Mouse (Mus musculus) G1E (cell line): ENCODE measurements around the gene Olfr30. TPM values are rescaled to one million over a fixed set of nuclear protein-coding genes. Genes with fewer than 3 reads are reported as not detected.

ENCODE experiments used
- ATAC-seq: 2 replicates; pipeline ENCODE4 v1.8.0; 2016; ENCODE audit warnings: mild to moderate bottlenecking; ENCODE audit not compliant: insufficient number of reproducible peaks, poor library complexity, low FRiP score, severe bottlenecking; ENCODE audit errors: extremely low read depth
- DNase-seq: peaks from one replicate; pipeline ENCODE4 v3.0.0; 2012; ENCODE audit warnings: low spot score
- H3K27me3 ChIP-seq: 2 replicates; pipeline ENCODE4 v1.6.1; 2012; ENCODE audit warnings: mild to moderate bottlenecking, low read length, inconsistent platforms; ENCODE audit not compliant: insufficient read depth
- H3K36me3 ChIP-seq: replicated peaks from 2 replicates; pipeline ENCODE3; 2012; ENCODE audit warnings: mild to moderate bottlenecking, inconsistent platforms
- H3K4me1 ChIP-seq: 2 replicates; pipeline ENCODE4 v1.6.1; 2012; ENCODE audit warnings: low read depth, low read length, inconsistent platforms, mixed read lengths; ENCODE audit not compliant: insufficient read depth
- H3K4me3 ChIP-seq: 2 replicates; pipeline ENCODE4 v1.5.1; 2012; ENCODE audit warnings: low read depth, mild to moderate bottlenecking, inconsistent platforms, low read length, moderate library complexity, mixed read lengths
- H3K9me3 ChIP-seq: replicated peaks from 2 replicates; pipeline ENCODE4 v1.6.1; 2012; ENCODE audit warnings: inconsistent platforms
- CTCF ChIP-seq: IDR thresholded peaks from 2 replicates; pipeline ENCODE4 v1.5.1; 2012; ENCODE audit warnings: low read depth, low read length, inconsistent platforms, mixed read lengths
- GATA1 ChIP-seq: IDR thresholded peaks from 2 replicates; pipeline ENCODE4 v1.6.1; 2012; ENCODE audit warnings: borderline replicate concordance, low read length, inconsistent platforms, mixed read lengths
- GATA2 ChIP-seq: IDR thresholded peaks from 2 replicates; pipeline ENCODE4 v1.6.1; 2012; ENCODE audit warnings: low read depth, low read length, inconsistent platforms, borderline replicate concordance
- POLR2AphosphoS5 ChIP-seq: IDR thresholded peaks from 2 replicates; pipeline ENCODE4 v1.6.1; 2012; ENCODE audit warnings: low read depth, low read length, inconsistent platforms; ENCODE audit not compliant: insufficient replicate concordance
- TAL1 ChIP-seq: conservative IDR thresholded peaks from 2 replicates; pipeline ENCODE4 v1.6.1; 2012; ENCODE audit warnings: low read depth, low read length, inconsistent platforms, mixed read lengths
- polyA plus RNA-seq: library from polyadenylated mRNA; stranded (reverse); fragments of >175 nt; gene quantifications from 2 replicates; pipeline ENCODE4 v1.2.3, GENCODE M21; 2012
- total RNA-seq, 2 experiments: library from RNA; stranded (forward) in 1 of 2; stranded (reverse) in 1 of 2; fragments of 200-1000 nt in 1 of 2; fragments of >200 nt in 1 of 2; fragmentation: Nextera tagmentation in 1 of 2; gene quantifications; 2 replicates each; pipeline ENCODE4 v1.2.3; 2014 to 2017

Olfr30 gene
- total and polyA plus RNA-seq, 3 experiments, result not detected

- TF ChIP-seq GATA1, result no peak
- TF ChIP-seq TAL1, result no peak
- TF ChIP-seq POLR2AphosphoS5, result no peak
- peaks cover 42% of the 10 kb centered on the region for H3K27me3 ChIP-seq
- H3K36me3 ChIP-seq, result no peaks in the 10 kb centered on the region
- H3K9me3 ChIP-seq, result no peaks in the 10 kb centered on the region
- no peak for DNase-seq
- no peak for ATAC-seq
- H3K4me1 ChIP-seq, result peaks cover 3% of the 10 kb centered on the region; the same call in 1 of the 2 replicates
- no peak overlapping the region for H3K4me3 ChIP-seq
Observed at GRCm38 (mm10) chr11:58437866-58438265, 24.2 kb downstream of the Olfr30 start.

GRCm38 (mm10) chr11:58432259-58432658, 29.8 kb downstream of the Olfr30 start, which contains the start of gene Gm12253:
TSS of gene Gm12253 (plus strand) at chr11:58432559.
- Histone ChIP-seq H3K27me3 (peaks cover 54% of the 10 kb centered on the region), H3K4me3 (no peak within 1 kb of the TSS), H3K36me3 (no peaks in the 10 kb centered on the region), H3K9me3 (no peaks in the 10 kb centered on the region), H3K4me1 (peaks cover 3% of the 10 kb centered on the region; the same call in 1 of the 2 replicates)
- DNase-seq (no peak), ATAC-seq (no peak)
- no peak for TF ChIP-seq GATA2
- no peak for TF ChIP-seq CTCF
- no peak for TF ChIP-seq GATA1

- Histone ChIP-seq H3K36me3 (no peaks in the 10 kb centered on the region), H3K4me3 (no peak within 1 kb of the TSS), H3K9me3 (no peaks in the 10 kb centered on the region), H3K4me1 (no peaks in the 10 kb centered on the region), H3K27me3 (peaks cover 37% of the 10 kb centered on the region)
- no peak for ATAC-seq
- DNase-seq, result no peak
- TF ChIP-seq GATA1 (no peak), POLR2AphosphoS5 (no peak), CTCF (no peak), TAL1 (no peak), GATA2 (no peak)
Observed at GRCm38 (mm10) chr11:58420815-58421214, 41.3 kb downstream of the Olfr30 start, which contains the start of gene 1810065E05Rik. TSS of gene 1810065E05Rik (plus strand) at chr11:58421111.

GRCm38 (mm10) chr11:58418336-58418735, 43.7 kb downstream of the Olfr30 start:
- DNase-seq (no peak), ATAC-seq (no peak)
- peaks cover 30% of the 10 kb centered on the region for H3K27me3 ChIP-seq
- no peaks in the 10 kb centered on the region for H3K9me3 ChIP-seq
- H3K36me3 ChIP-seq, result no peaks in the 10 kb centered on the region
- H3K4me3 ChIP-seq, result no peak overlapping the region
- H3K4me1 ChIP-seq, result no peaks in the 10 kb centered on the region
- no peak for TF ChIP-seq CTCF
- TF ChIP-seq GATA1, result no peak
- TF ChIP-seq POLR2AphosphoS5, result no peak
- no peak for TF ChIP-seq TAL1
- TF ChIP-seq GATA2, result no peak

- no peaks in the 10 kb centered on the region for H3K9me3 ChIP-seq
- ATAC-seq (no peak), DNase-seq (no peak)
- H3K4me1 ChIP-seq, result peaks cover 10% of the 10 kb centered on the region
- no peak overlapping the region for H3K4me3 ChIP-seq
- H3K27me3 ChIP-seq, result no peaks in the 10 kb centered on the region; the same call in 1 of the 2 replicates
- no peak for TF ChIP-seq GATA2
- no peaks in the 10 kb centered on the region for H3K36me3 ChIP-seq
Observed at GRCm38 (mm10) chr11:58408066-58408465, 54.0 kb downstream of the Olfr30 start.

Other genes starting within 250 kb of the Olfr30 start
Only the 20 nearest of the 22 such genes appear.
- gene 4930438A08Rik, start 187.5 kb downstream of the Olfr30 start, total RNA-seq (2014; fragmentation: Nextera tagmentation), result not detected in 2 replicates
- 0.05 TPM in 1 of 2 replicates, not detected in the other for gene 4930438A08Rik, start 187.5 kb downstream of the Olfr30 start, total RNA-seq (2017)
- gene 4930438A08Rik, start 187.5 kb downstream of the Olfr30 start, polyA plus RNA-seq, result not detected in 2 replicates
- gene Zfp692, start 155.2 kb downstream of the Olfr30 start, total RNA-seq (2014; fragmentation: Nextera tagmentation), result 14.4 and 17.5 TPM in 2 replicates
- 14.5 and 20.0 TPM in 2 replicates for gene Zfp692, start 155.2 kb downstream of the Olfr30 start, total RNA-seq (2017)
- gene Zfp692, start 155.2 kb downstream of the Olfr30 start, polyA plus RNA-seq, result 15.5 and 16.6 TPM in 2 replicates
- gene Zfp672, start 131.9 kb downstream of the Olfr30 start, total RNA-seq (2014; fragmentation: Nextera tagmentation), result 24.2 and 27.1 TPM in 2 replicates
- 27.2 and 29.6 TPM in 2 replicates for gene Zfp672, start 131.9 kb downstream of the Olfr30 start, total RNA-seq (2017)
- 7.9 TPM in 2 replicates for gene Zfp672, start 131.9 kb downstream of the Olfr30 start, polyA plus RNA-seq
- 4.5 and 5.1 TPM in 2 replicates for gene Sh3bp5l, start 131.5 kb downstream of the Olfr30 start, total RNA-seq (2014; fragmentation: Nextera tagmentation)
- 18.1 and 19.5 TPM in 2 replicates for gene Sh3bp5l, start 131.5 kb downstream of the Olfr30 start, total RNA-seq (2017)
- gene Sh3bp5l, start 131.5 kb downstream of the Olfr30 start, polyA plus RNA-seq, result 18.2 and 18.6 TPM in 2 replicates
- gene Lypd8, start 83.2 kb downstream of the Olfr30 start, total RNA-seq (2014; fragmentation: Nextera tagmentation), result 0.68 and 1.2 TPM in 2 replicates
- gene Lypd8, start 83.2 kb downstream of the Olfr30 start, total RNA-seq (2017), result 0.16 and 0.29 TPM in 2 replicates
- gene Lypd8, start 83.2 kb downstream of the Olfr30 start, polyA plus RNA-seq, result 0.07 TPM in 1 of 2 replicates, not detected in the other
- gene 1810065E05Rik, start 41.2 kb downstream of the Olfr30 start, total RNA-seq (2014; fragmentation: Nextera tagmentation), result not detected in 2 replicates
- gene 1810065E05Rik, start 41.2 kb downstream of the Olfr30 start, total RNA-seq (2017), result not detected in 2 replicates
- gene 1810065E05Rik, start 41.2 kb downstream of the Olfr30 start, polyA plus RNA-seq, result not detected in 2 replicates
- not detected in 2 replicates for gene Gm12253, start 29.7 kb downstream of the Olfr30 start, total RNA-seq (2014; fragmentation: Nextera tagmentation)
- gene Gm12253, start 29.7 kb downstream of the Olfr30 start, total RNA-seq (2017), result not detected in 2 replicates
- gene Gm12253, start 29.7 kb downstream of the Olfr30 start, polyA plus RNA-seq, result not detected in 2 replicates
- not detected in 2 replicates for gene Lypd9, start 9.3 kb downstream of the Olfr30 start, total RNA-seq (2014; fragmentation: Nextera tagmentation)
- gene Lypd9, start 9.3 kb downstream of the Olfr30 start, total RNA-seq (2017), result not detected in 2 replicates
- gene Lypd9, start 9.3 kb downstream of the Olfr30 start, polyA plus RNA-seq, result not detected in 2 replicates
- not detected in 2 replicates for gene Olfr332, start 30.3 kb upstream of the Olfr30 start, total RNA-seq (2014; fragmentation: Nextera tagmentation)
- 0.11 TPM in 1 of 2 replicates, not detected in the other for gene Olfr332, start 30.3 kb upstream of the Olfr30 start, total RNA-seq (2017)
- not detected in 2 replicates for gene Olfr332, start 30.3 kb upstream of the Olfr30 start, polyA plus RNA-seq
- not detected in 2 replicates for gene Olfr331, start 40.3 kb upstream of the Olfr30 start, total RNA-seq (2014; fragmentation: Nextera tagmentation)
- gene Olfr331, start 40.3 kb upstream of the Olfr30 start, total RNA-seq (2017), result not detected in 2 replicates
- gene Olfr331, start 40.3 kb upstream of the Olfr30 start, polyA plus RNA-seq, result not detected in 2 replicates
- not detected in 2 replicates for gene Olfr330, start 72.6 kb upstream of the Olfr30 start, total RNA-seq (2014; fragmentation: Nextera tagmentation)
- gene Olfr330, start 72.6 kb upstream of the Olfr30 start, total RNA-seq (2017), result 0.11 TPM in 1 of 2 replicates, not detected in the other
- not detected in 2 replicates for gene Olfr330, start 72.6 kb upstream of the Olfr30 start, polyA plus RNA-seq
- not detected in 2 replicates for gene Olfr329-ps, start 84.2 kb upstream of the Olfr30 start, total RNA-seq (2014; fragmentation: Nextera tagmentation)
- 0.29 TPM in 1 of 2 replicates, not detected in the other for gene Olfr329-ps, start 84.2 kb upstream of the Olfr30 start, total RNA-seq (2017)
- not detected in 2 replicates for gene Olfr329-ps, start 84.2 kb upstream of the Olfr30 start, polyA plus RNA-seq
- gene Olfr328, start 93.4 kb upstream of the Olfr30 start, total RNA-seq (2014; fragmentation: Nextera tagmentation), result not detected in 2 replicates
- 0.16 and 0.29 TPM in 2 replicates for gene Olfr328, start 93.4 kb upstream of the Olfr30 start, total RNA-seq (2017)
- not detected in 2 replicates for gene Olfr328, start 93.4 kb upstream of the Olfr30 start, polyA plus RNA-seq
- gene Olfr224, start 108.3 kb upstream of the Olfr30 start, total RNA-seq (2014; fragmentation: Nextera tagmentation), result not detected in 2 replicates
- gene Olfr224, start 108.3 kb upstream of the Olfr30 start, total RNA-seq (2017), result 0.11 TPM in 1 of 2 replicates, not detected in the other
- gene Olfr224, start 108.3 kb upstream of the Olfr30 start, polyA plus RNA-seq, result not detected in 2 replicates
- not detected in 2 replicates for gene Olfr325, start 115.5 kb upstream of the Olfr30 start, total RNA-seq (2014; fragmentation: Nextera tagmentation)
- gene Olfr325, start 115.5 kb upstream of the Olfr30 start, total RNA-seq (2017), result 0.16 TPM in 1 of 2 replicates, not detected in the other
- not detected in 2 replicates for gene Olfr325, start 115.5 kb upstream of the Olfr30 start, polyA plus RNA-seq
- gene Olfr324, start 132.8 kb upstream of the Olfr30 start, total RNA-seq (2014; fragmentation: Nextera tagmentation), result not detected in 2 replicates
- 0.06 and 0.11 TPM in 2 replicates for gene Olfr324, start 132.8 kb upstream of the Olfr30 start, total RNA-seq (2017)
- not detected in 2 replicates for gene Olfr324, start 132.8 kb upstream of the Olfr30 start, polyA plus RNA-seq
- gene 2210407C18Rik, start 153.8 kb upstream of the Olfr30 start, total RNA-seq (2014; fragmentation: Nextera tagmentation), result not detected in 2 replicates
- gene 2210407C18Rik, start 153.8 kb upstream of the Olfr30 start, total RNA-seq (2017), result not detected in 2 replicates
- gene 2210407C18Rik, start 153.8 kb upstream of the Olfr30 start, polyA plus RNA-seq, result not detected in 2 replicates
- not detected in 2 replicates for gene Olfr323, start 168.2 kb upstream of the Olfr30 start, total RNA-seq (2014; fragmentation: Nextera tagmentation)
- 0.05 TPM in 1 of 2 replicates, not detected in the other for gene Olfr323, start 168.2 kb upstream of the Olfr30 start, total RNA-seq (2017)
- gene Olfr323, start 168.2 kb upstream of the Olfr30 start, polyA plus RNA-seq, result not detected in 2 replicates
- gene Trim58, start 178.2 kb upstream of the Olfr30 start, total RNA-seq (2014; fragmentation: Nextera tagmentation), result 19.0 TPM in 1 of 2 replicates, not detected in the other
- not detected in 2 replicates for gene Trim58, start 178.2 kb upstream of the Olfr30 start, total RNA-seq (2017)
- gene Trim58, start 178.2 kb upstream of the Olfr30 start, polyA plus RNA-seq, result not detected in 2 replicates
- not detected in 2 replicates for gene Olfr322, start 196.5 kb upstream of the Olfr30 start, total RNA-seq (2014; fragmentation: Nextera tagmentation)
- under 0.01 and 0.16 TPM in 2 replicates for gene Olfr322, start 196.5 kb upstream of the Olfr30 start, total RNA-seq (2017)
- gene Olfr322, start 196.5 kb upstream of the Olfr30 start, polyA plus RNA-seq, result not detected in 2 replicates